Mouse (Mus musculus): ENCODE results near the gene Olfr1148. TPM values are rescaled to one million over a fixed set of nuclear protein-coding genes. Genes with fewer than 3 reads are reported as not detected.

Olfr1148 gene
- polyA plus RNA-seq (2014; fragmentation: Illumina TruSeq; extraction: RNeasy Lipid Tissue Mini Kit (QIAGEN cat#74804); ENCODE audit: low replicate concordance): not detected

DNA sequence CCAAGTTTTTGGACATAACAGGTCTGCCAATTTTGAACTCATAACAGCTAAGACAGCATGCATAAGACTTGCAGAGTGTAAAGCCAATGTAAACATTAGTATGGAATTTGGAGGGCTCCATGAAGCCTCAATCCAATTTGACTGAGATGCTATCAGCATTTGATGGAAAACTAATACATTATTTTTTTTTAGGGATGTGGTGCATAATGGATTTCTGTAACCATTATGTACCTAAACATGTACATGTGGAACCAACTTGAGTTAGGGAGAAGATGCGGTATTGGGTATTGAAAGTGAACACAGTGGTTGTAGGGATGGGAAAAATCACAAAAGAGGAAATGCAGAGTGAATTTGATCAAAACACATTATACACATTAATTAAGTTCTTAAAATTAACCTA, at the start of gene Olfr1148:
TSS of gene Olfr1148 (plus strand) at position 301 of the 400 bp plus-strand sequence.

GRCm38 (mm10) chr2:87800292-87800691, 30.0 kb upstream of the Olfr1148 start, which contains the start of gene Olfr1143:
Olfr1143 (plus strand) TSS chr2:87800592.

DNA sequence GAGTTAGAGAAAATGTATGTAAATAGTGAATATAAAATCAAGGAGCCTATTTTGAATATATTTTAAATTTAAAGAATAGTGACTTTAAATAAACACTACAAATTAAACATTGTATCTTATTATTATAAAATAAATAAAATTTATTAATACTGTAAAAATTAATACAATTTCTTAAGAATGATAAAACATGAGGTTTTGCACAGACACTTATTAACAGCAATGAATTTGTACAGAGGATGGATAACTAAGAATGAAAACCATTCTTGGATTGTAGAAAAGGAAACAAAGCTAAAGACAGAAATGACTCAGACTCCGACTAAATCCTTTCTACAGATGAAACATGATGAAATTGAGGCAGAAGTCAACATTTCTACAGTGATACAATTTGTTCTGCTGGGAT, 20.8 kb upstream of the Olfr1148 start, which contains the start of gene Olfr1145:
TSS of gene Olfr1145 (plus strand) at position 301 of the 400 bp plus-strand sequence.

DNA sequence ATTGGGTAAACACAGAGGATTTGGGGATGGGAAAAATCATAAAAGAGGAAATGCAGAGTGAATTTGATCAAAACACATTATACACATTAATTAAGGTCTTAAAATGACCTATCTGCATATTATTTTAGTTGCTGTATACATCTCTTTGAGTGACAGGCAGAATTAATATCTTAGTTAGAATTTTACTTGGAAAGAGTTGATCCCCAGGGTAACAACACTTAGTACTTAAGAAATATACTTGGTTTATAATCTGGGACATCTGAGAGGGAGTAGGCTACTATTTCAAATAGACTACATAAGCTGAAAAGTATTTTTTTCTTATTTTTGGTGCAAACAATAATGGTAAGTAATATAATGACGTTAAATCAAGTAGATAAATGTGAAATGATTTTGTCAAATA, 13.4 kb downstream of the Olfr1148 start, which contains the start of gene Olfr1150-ps1:
TSS of gene Olfr1150-ps1 (plus strand) at position 301 of the 400 bp plus-strand sequence.

DNA sequence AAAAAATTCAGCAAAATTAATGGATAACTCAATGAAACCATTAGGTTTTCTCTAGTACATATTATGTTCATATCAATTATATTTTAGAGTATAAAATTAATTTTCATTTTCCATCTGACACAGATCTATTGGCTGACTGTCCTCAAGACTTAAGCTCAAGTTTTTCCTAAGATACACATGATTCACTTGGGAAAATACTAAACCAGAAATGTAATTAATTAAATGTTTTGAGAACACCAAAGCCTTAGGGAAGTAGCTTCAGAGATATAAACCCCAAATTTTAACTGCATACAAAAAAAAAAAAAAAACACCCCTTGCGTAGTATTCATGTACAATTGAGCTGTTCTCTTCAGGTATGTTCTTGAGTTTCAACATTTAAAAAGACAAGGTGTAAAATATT, 25.2 kb downstream of the Olfr1148 start, which contains the start of gene Olfr1151:
TSS of gene Olfr1151 (plus strand) at position 301 of the 400 bp plus-strand sequence.

DNA sequence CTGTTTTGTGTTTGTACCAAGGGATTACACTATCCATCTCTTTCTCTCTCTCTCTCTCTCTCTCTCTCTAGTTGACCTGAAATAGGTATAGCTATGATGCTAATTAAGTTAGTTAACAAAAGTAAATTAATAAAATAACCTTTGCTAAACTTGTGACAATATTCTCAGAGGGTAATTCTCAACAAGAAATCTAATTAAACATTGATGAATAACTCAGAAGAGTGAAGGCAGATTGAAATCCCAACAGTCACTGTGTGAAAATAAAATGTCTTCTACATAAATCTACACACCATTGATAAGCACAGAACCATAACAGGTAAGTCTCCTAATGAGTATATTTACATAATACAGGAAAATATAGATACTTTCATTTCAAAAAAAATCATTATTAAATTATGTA, 35.9 kb downstream of the Olfr1148 start, which contains the start of gene Olfr1152:
TSS of gene Olfr1152 (plus strand) at position 301 of the 400 bp plus-strand sequence.

Other genes with a start within 250 kb of the Olfr1148 start
- gene Olfr1130, start 224.3 kb upstream of the Olfr1148 start, polyA plus RNA-seq (2014; fragmentation: Illumina TruSeq; extraction: RNeasy Lipid Tissue Mini Kit (QIAGEN cat#74804); ENCODE audit: low replicate concordance): not detected
- not detected for gene Olfr1131, start 203.4 kb upstream of the Olfr1148 start, polyA plus RNA-seq (2014; fragmentation: Illumina TruSeq; extraction: RNeasy Lipid Tissue Mini Kit (QIAGEN cat#74804); ENCODE audit: low replicate concordance)
- gene Olfr1132, start 193.0 kb upstream of the Olfr1148 start, polyA plus RNA-seq (2014; fragmentation: Illumina TruSeq; extraction: RNeasy Lipid Tissue Mini Kit (QIAGEN cat#74804); ENCODE audit: low replicate concordance): not detected
- gene Olfr1133, start 183.2 kb upstream of the Olfr1148 start, polyA plus RNA-seq (2014; fragmentation: Illumina TruSeq; extraction: RNeasy Lipid Tissue Mini Kit (QIAGEN cat#74804); ENCODE audit: low replicate concordance): not detected
- not detected for gene Olfr1134, start 172.1 kb upstream of the Olfr1148 start, polyA plus RNA-seq (2014; fragmentation: Illumina TruSeq; extraction: RNeasy Lipid Tissue Mini Kit (QIAGEN cat#74804); ENCODE audit: low replicate concordance)
- not detected for gene Olfr1135, start 156.9 kb upstream of the Olfr1148 start, polyA plus RNA-seq (2014; fragmentation: Illumina TruSeq; extraction: RNeasy Lipid Tissue Mini Kit (QIAGEN cat#74804); ENCODE audit: low replicate concordance)
- gene Olfr1136, start 136.6 kb upstream of the Olfr1148 start, polyA plus RNA-seq (2014; fragmentation: Illumina TruSeq; extraction: RNeasy Lipid Tissue Mini Kit (QIAGEN cat#74804); ENCODE audit: low replicate concordance): not detected
- not detected for gene Olfr1137, start 117.4 kb upstream of the Olfr1148 start, polyA plus RNA-seq (2014; fragmentation: Illumina TruSeq; extraction: RNeasy Lipid Tissue Mini Kit (QIAGEN cat#74804); ENCODE audit: low replicate concordance)
- not detected for gene Olfr1138, start 90.6 kb upstream of the Olfr1148 start, polyA plus RNA-seq (2014; fragmentation: Illumina TruSeq; extraction: RNeasy Lipid Tissue Mini Kit (QIAGEN cat#74804); ENCODE audit: low replicate concordance)
- gene Olfr1140, start 86.8 kb upstream of the Olfr1148 start, polyA plus RNA-seq (2014; fragmentation: Illumina TruSeq; extraction: RNeasy Lipid Tissue Mini Kit (QIAGEN cat#74804); ENCODE audit: low replicate concordance): not detected
- not detected for gene Olfr1141, start 76.5 kb upstream of the Olfr1148 start, polyA plus RNA-seq (2014; fragmentation: Illumina TruSeq; extraction: RNeasy Lipid Tissue Mini Kit (QIAGEN cat#74804); ENCODE audit: low replicate concordance)
- not detected for gene Olfr152, start 51.0 kb upstream of the Olfr1148 start, polyA plus RNA-seq (2014; fragmentation: Illumina TruSeq; extraction: RNeasy Lipid Tissue Mini Kit (QIAGEN cat#74804); ENCODE audit: low replicate concordance)
- gene Olfr1143, start 29.9 kb upstream of the Olfr1148 start, polyA plus RNA-seq (2014; fragmentation: Illumina TruSeq; extraction: RNeasy Lipid Tissue Mini Kit (QIAGEN cat#74804); ENCODE audit: low replicate concordance): not detected
- gene Olfr1145, start 20.7 kb upstream of the Olfr1148 start, polyA plus RNA-seq (2014; fragmentation: Illumina TruSeq; extraction: RNeasy Lipid Tissue Mini Kit (QIAGEN cat#74804); ENCODE audit: low replicate concordance): not detected
- gene Olfr1150-ps1, start 13.5 kb downstream of the Olfr1148 start, polyA plus RNA-seq (2014; fragmentation: Illumina TruSeq; extraction: RNeasy Lipid Tissue Mini Kit (QIAGEN cat#74804); ENCODE audit: low replicate concordance): not detected
- gene Olfr1151, start 25.3 kb downstream of the Olfr1148 start, polyA plus RNA-seq (2014; fragmentation: Illumina TruSeq; extraction: RNeasy Lipid Tissue Mini Kit (QIAGEN cat#74804); ENCODE audit: low replicate concordance): not detected
- gene Olfr1152, start 36.0 kb downstream of the Olfr1148 start, polyA plus RNA-seq (2014; fragmentation: Illumina TruSeq; extraction: RNeasy Lipid Tissue Mini Kit (QIAGEN cat#74804); ENCODE audit: low replicate concordance): not detected
- not detected for gene Olfr1153, start 64.4 kb downstream of the Olfr1148 start, polyA plus RNA-seq (2014; fragmentation: Illumina TruSeq; extraction: RNeasy Lipid Tissue Mini Kit (QIAGEN cat#74804); ENCODE audit: low replicate concordance)
- gene Olfr1154, start 74.6 kb downstream of the Olfr1148 start, polyA plus RNA-seq (2014; fragmentation: Illumina TruSeq; extraction: RNeasy Lipid Tissue Mini Kit (QIAGEN cat#74804); ENCODE audit: low replicate concordance): not detected
- gene Olfr1155, start 114.6 kb downstream of the Olfr1148 start, polyA plus RNA-seq (2014; fragmentation: Illumina TruSeq; extraction: RNeasy Lipid Tissue Mini Kit (QIAGEN cat#74804); ENCODE audit: low replicate concordance): not detected
- not detected for gene Olfr1156, start 122.6 kb downstream of the Olfr1148 start, polyA plus RNA-seq (2014; fragmentation: Illumina TruSeq; extraction: RNeasy Lipid Tissue Mini Kit (QIAGEN cat#74804); ENCODE audit: low replicate concordance)
- not detected for gene Olfr1157, start 137.8 kb downstream of the Olfr1148 start, polyA plus RNA-seq (2014; fragmentation: Illumina TruSeq; extraction: RNeasy Lipid Tissue Mini Kit (QIAGEN cat#74804); ENCODE audit: low replicate concordance)
- gene Olfr74, start 144.1 kb downstream of the Olfr1148 start, polyA plus RNA-seq (2014; fragmentation: Illumina TruSeq; extraction: RNeasy Lipid Tissue Mini Kit (QIAGEN cat#74804); ENCODE audit: low replicate concordance): not detected
- not detected for gene Olfr1158, start 159.6 kb downstream of the Olfr1148 start, polyA plus RNA-seq (2014; fragmentation: Illumina TruSeq; extraction: RNeasy Lipid Tissue Mini Kit (QIAGEN cat#74804); ENCODE audit: low replicate concordance)
- not detected for gene Olfr1160, start 177.7 kb downstream of the Olfr1148 start, polyA plus RNA-seq (2014; fragmentation: Illumina TruSeq; extraction: RNeasy Lipid Tissue Mini Kit (QIAGEN cat#74804); ENCODE audit: low replicate concordance)
- not detected for gene Olfr1161, start 192.2 kb downstream of the Olfr1148 start, polyA plus RNA-seq (2014; fragmentation: Illumina TruSeq; extraction: RNeasy Lipid Tissue Mini Kit (QIAGEN cat#74804); ENCODE audit: low replicate concordance)
- gene Olfr73, start 207.2 kb downstream of the Olfr1148 start, polyA plus RNA-seq (2014; fragmentation: Illumina TruSeq; extraction: RNeasy Lipid Tissue Mini Kit (QIAGEN cat#74804); ENCODE audit: low replicate concordance): not detected
- not detected for gene Olfr1162, start 220.6 kb downstream of the Olfr1148 start, polyA plus RNA-seq (2014; fragmentation: Illumina TruSeq; extraction: RNeasy Lipid Tissue Mini Kit (QIAGEN cat#74804); ENCODE audit: low replicate concordance)
- gene Olfr1163, start 241.3 kb downstream of the Olfr1148 start, polyA plus RNA-seq (2014; fragmentation: Illumina TruSeq; extraction: RNeasy Lipid Tissue Mini Kit (QIAGEN cat#74804); ENCODE audit: low replicate concordance): not detected